Mouse (Mus musculus): ENCODE data around the gene Lin28b. TPM values are rescaled to one million over a fixed set of nuclear protein-coding genes. Genes with fewer than 3 reads are reported as not detected.

The Lin28b gene
- polyA plus RNA-seq, 1 experiment from 2014 or later = 19.4 TPM

DNA sequence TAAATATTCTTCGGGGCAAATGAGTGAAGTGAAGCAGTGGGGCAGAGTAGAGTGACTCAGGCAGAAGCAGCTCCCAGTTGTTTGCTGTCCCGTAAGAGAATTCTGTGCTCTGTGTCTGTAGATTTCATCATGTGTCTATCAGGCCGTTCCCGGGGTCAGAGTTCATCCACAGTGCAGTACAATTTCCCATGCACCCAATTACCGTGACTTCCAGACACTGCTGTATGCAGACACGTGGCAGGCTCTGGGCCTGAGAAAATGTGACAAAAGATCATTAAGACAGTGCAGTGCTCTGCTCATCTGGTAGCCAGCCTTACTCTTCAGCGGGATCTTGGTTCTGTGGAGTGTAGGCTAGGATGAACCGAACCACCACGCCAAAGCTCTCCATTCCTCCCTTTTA is 141.0 kb downstream of the Lin28b start:
- 72% methylated on average over 9 of the region's 9 CpGs for WGBS (ENCODE audit: insufficient replicate concordance)
- no peak overlapping the region for H3K4me2 ChIP-seq
- H3K4me3 ChIP-seq = no peak overlapping the region
- no peaks in the 10 kb centered on the region for H3K27me3 ChIP-seq (replicated peaks)
- H3K27ac ChIP-seq = no peak overlapping the region
- peak; percentile 35; the same call in 1 of the 2 replicates for ATAC-seq
- no peaks in the 10 kb centered on the region for H3K9me3 ChIP-seq (replicated peaks)
- H3K4me1 ChIP-seq = no peaks in the 10 kb centered on the region
- H3K36me3 ChIP-seq = no peaks in the 10 kb centered on the region
- no peak overlapping the region for H3K9ac ChIP-seq

- no peaks in the 10 kb centered on the region for H3K4me1 ChIP-seq
- no peak overlapping the region for H3K27ac ChIP-seq
- no peaks in the 10 kb centered on the region for H3K9me3 ChIP-seq (replicated peaks)
- H3K4me2 ChIP-seq = no peak overlapping the region
- H3K9ac ChIP-seq = no peak overlapping the region
- no peak overlapping the region for H3K4me3 ChIP-seq
- H3K36me3 ChIP-seq = no peaks in the 10 kb centered on the region
- no peak for ATAC-seq
- 78% methylated on average over 4 of the region's 4 CpGs for WGBS (ENCODE audit: insufficient replicate concordance)
- H3K27me3 ChIP-seq (replicated peaks) = no peaks in the 10 kb centered on the region
Measured at GRCm38 (mm10) chr10:45344381-45344780, 141.8 kb downstream of the Lin28b start.

- WGBS (ENCODE audit: insufficient replicate concordance) = 66% methylated on average over 7 of the region's 7 CpGs
Measured at GRCm38 (mm10) chr10:45339106-45339505, 147.1 kb downstream of the Lin28b start.

DNA sequence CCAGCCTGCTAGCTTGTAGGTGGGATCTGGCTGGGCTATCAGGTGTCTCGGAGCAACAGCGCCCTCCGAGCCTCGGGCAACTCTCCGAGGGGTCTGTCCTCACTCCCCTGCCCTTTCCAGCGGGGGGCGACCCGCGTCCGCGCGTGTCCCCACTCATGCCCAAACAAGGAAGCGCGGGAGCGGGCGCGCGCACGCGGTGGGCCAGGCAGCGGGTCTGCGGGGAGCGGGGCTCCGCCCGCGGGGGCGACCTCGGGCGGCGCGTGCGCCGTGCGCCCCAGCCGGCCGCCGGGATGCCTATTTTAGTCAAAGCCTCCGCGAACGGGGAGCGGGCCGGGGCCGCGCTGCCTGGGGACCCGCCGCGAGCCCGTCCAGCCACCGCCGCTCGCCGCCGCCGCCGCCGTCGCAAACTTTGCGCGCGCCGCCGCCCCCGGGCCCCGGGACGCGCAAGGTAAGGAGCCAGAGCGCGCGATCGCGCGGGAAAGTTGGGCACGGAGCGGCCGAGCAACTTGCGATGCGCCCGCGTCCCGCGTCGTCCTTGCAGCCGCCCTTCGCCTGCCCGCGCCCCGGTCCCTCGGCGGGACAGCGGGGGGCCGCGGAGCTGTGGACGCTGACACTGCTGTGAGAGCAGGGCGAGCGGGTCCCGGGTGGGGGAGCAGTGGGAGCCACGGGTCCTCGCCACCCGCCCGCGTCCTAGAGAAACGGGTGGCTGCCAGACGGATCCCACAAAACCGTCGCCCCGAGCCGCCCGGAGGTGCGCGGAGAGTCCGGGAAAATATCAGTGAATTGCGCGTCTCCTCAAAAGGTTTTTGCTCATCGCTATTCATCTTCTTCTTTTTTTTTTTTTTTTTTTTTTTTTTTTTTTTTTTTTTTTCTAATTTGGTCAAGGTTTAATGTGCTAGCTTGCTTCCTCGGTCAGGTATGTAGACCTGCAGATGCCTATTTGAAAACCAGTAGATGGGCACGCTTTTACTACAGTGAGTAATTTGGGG is 150.5 kb downstream of the Lin28b start, which contains the start of gene Bves:
TSS of gene Bves (plus strand) at position 339 of the 989 bp plus-strand sequence.
- H3K9ac ChIP-seq = peak within 1 kb of the TSS; percentile 24; the same call in 1 of the 2 replicates
- no peaks in the 10 kb centered on the region for H3K9me3 ChIP-seq (replicated peaks)
- no peaks in the 10 kb centered on the region for H3K36me3 ChIP-seq
- no peaks in the 10 kb centered on the region for H3K4me1 ChIP-seq
- peak within 1 kb of the TSS; percentile 57 for H3K4me3 ChIP-seq
- no peak within 1 kb of the TSS for H3K27ac ChIP-seq
- no peak for ATAC-seq
- H3K27me3 ChIP-seq (replicated peaks) = peaks cover 55% of the 10 kb centered on the region
- H3K4me2 ChIP-seq = peak within 1 kb of the TSS; percentile 76
- 3% methylated on average over 116 of the region's 116 CpGs for WGBS (ENCODE audit: insufficient replicate concordance)

More at GRCm38 (mm10) chr10:45339106-45339505, 147.1 kb downstream of the Lin28b start:
- no peaks in the 10 kb centered on the region for H3K9me3 ChIP-seq (replicated peaks)
- H3K27me3 ChIP-seq (replicated peaks) = peaks cover 40% of the 10 kb centered on the region
- no peak overlapping the region for H3K27ac ChIP-seq
- ATAC-seq = no peak
- H3K4me1 ChIP-seq = no peaks in the 10 kb centered on the region
- no peak overlapping the region for H3K4me3 ChIP-seq
- no peaks in the 10 kb centered on the region for H3K36me3 ChIP-seq
- no peak overlapping the region for H3K9ac ChIP-seq
- H3K4me2 ChIP-seq = no peak overlapping the region

GRCm38 (mm10) chr10:45334925-45335324 is 151.3 kb downstream of the Lin28b start:
- Histone ChIP-seq H3K27me3 (replicated peaks) (peaks cover 55% of the 10 kb centered on the region), H3K27ac (no peak overlapping the region), H3K4me3 (peak overlapping the region; percentile 57), H3K4me1 (no peaks in the 10 kb centered on the region), H3K9me3 (replicated peaks) (no peaks in the 10 kb centered on the region), H3K4me2 (peak overlapping the region; percentile 76; the same call in 1 of the 2 replicates), H3K9ac (no peak overlapping the region), H3K36me3 (no peaks in the 10 kb centered on the region)
- WGBS (ENCODE audit: insufficient replicate concordance) = 31% methylated on average over 7 of the region's 7 CpGs
- ATAC-seq = no peak

- peaks cover 8% of the 10 kb centered on the region for H3K27me3 ChIP-seq (replicated peaks)
- H3K4me3 ChIP-seq = no peak overlapping the region
- no peaks in the 10 kb centered on the region for H3K9me3 ChIP-seq (replicated peaks)
- 70% methylated on average over 7 of the region's 7 CpGs for WGBS (ENCODE audit: insufficient replicate concordance)
- ATAC-seq = no peak
- no peak overlapping the region for H3K4me2 ChIP-seq
- H3K27ac ChIP-seq = no peak overlapping the region
- no peaks in the 10 kb centered on the region for H3K36me3 ChIP-seq
- no peak overlapping the region for H3K9ac ChIP-seq
- H3K4me1 ChIP-seq = no peaks in the 10 kb centered on the region
Measured at GRCm38 (mm10) chr10:45328196-45329000, 157.8 kb downstream of the Lin28b start.

Other genes starting within 250 kb of the Lin28b start
- 0.23 and 0.26 TPM in 2 replicates for gene Bves, start 150.6 kb downstream of the Lin28b start, polyA plus RNA-seq (2016; fragmentation: Nextera tagmentation; extraction: Ambion mirVana)
- 38.5 and 44.6 TPM in 2 replicates for gene Hace1, start 91.4 kb upstream of the Lin28b start, polyA plus RNA-seq (2016; fragmentation: Nextera tagmentation; extraction: Ambion mirVana)

Data from liver, embryonic 12.5 days (tissue).